Mouse (Mus musculus) CH12.LX (cell line): ENCODE data around the gene Rpl38. TPM values are rescaled to one million over a fixed set of nuclear protein-coding genes. Genes with fewer than 3 reads are reported as not detected.

Experiments
- DNase-seq: peaks from one replicate; pipeline ENCODE4 v3.0.0-alpha.2; 2013; ENCODE audit errors: extremely low read depth
- H3K27ac ChIP-seq: 2 replicates; pipeline ENCODE4 v1.5.1; 2012; ENCODE audit warnings: low read depth, mild to moderate bottlenecking, control low read depth, moderate library complexity; ENCODE audit not compliant: insufficient read depth
- H3K27me3 ChIP-seq: replicated peaks from 2 replicates; pipeline ENCODE3; 2012; ENCODE audit warnings: inconsistent platforms
- H3K36me3 ChIP-seq, 2 experiments: replicated peaks in 1 of 2; 2 replicates each; pipeline versions ENCODE3 to v1.6.1; 2012; ENCODE audit warnings: inconsistent platforms in 1 of 2, low read length in 1 of 2, mild to moderate bottlenecking in 1 of 2, mixed read lengths in 1 of 2, moderate library complexity in 1 of 2; ENCODE audit not compliant: control insufficient read depth in 1 of 2, insufficient read depth in 1 of 2
- H3K4me1 ChIP-seq, 2 experiments: 2 replicates each; pipeline ENCODE4 v1.6.1; 2012; ENCODE audit warnings: inconsistent platforms in 1 of 2, moderate library complexity in 1 of 2; ENCODE audit not compliant: insufficient read depth in 2 of 2, control insufficient read depth in 1 of 2
- H3K4me2 ChIP-seq: 2 replicates; pipeline ENCODE4 v1.6.1; 2012; ENCODE audit warnings: low read depth, mild to moderate bottlenecking, control low read depth; ENCODE audit not compliant: poor library complexity, insufficient read depth, severe bottlenecking
- H3K4me3 ChIP-seq, 3 experiments: fragments of 150-350 bp in 1 of 3; sonication (generic) in 1 of 3; replicated peaks in 1 of 3; 2 replicates each; pipeline versions ENCODE3 to v1.5.1; 2011 to 2012; ENCODE audit warnings: low read depth in 2 of 3, low read length in 2 of 3, mild to moderate bottlenecking in 2 of 3, moderate library complexity in 2 of 3, control low read depth in 1 of 3, improper control_type of control experiment in 1 of 3, inconsistent platforms in 1 of 3, mixed read lengths in 1 of 3; ENCODE audit not compliant: poor library complexity in 1 of 3
- H3K79me2 ChIP-seq: replicated peaks from 2 replicates; pipeline ENCODE4 v1.6.1; 2012; ENCODE audit warnings: mild to moderate bottlenecking, moderate library complexity; ENCODE audit not compliant: control insufficient read depth, poor library complexity, insufficient read depth, severe bottlenecking; ENCODE audit errors: extremely low read depth
- H3K9ac ChIP-seq: 2 replicates; pipeline ENCODE4 v1.6.1; 2012; ENCODE audit warnings: low read depth, mild to moderate bottlenecking, control low read depth, moderate library complexity; ENCODE audit not compliant: insufficient read depth
- H3K9me3 ChIP-seq: replicated peaks from 2 replicates; pipeline ENCODE3; 2012; ENCODE audit warnings: low read length, inconsistent platforms, mixed read lengths
- CHD1 ChIP-seq: IDR thresholded peaks from 2 replicates; pipeline ENCODE4 v1.6.1; 2012; ENCODE audit warnings: low read depth, low read length, improper control_type of control experiment, inconsistent platforms
- CHD2 ChIP-seq: IDR thresholded peaks from 2 replicates; pipeline ENCODE4 v1.6.1; 2011; ENCODE audit warnings: low read length, improper control_type of control experiment
- CTCF ChIP-seq, 2 experiments: IDR thresholded peaks in 1 of 2; conservative IDR thresholded peaks in 1 of 2; 2 replicates each; pipeline ENCODE4 v1.5.1; 2011 to 2012; ENCODE audit warnings: low read depth in 2 of 2, low read length in 2 of 2, improper control_type of control experiment in 1 of 2, inconsistent platforms in 1 of 2, mild to moderate bottlenecking in 1 of 2, moderate library complexity in 1 of 2
- ELF1 ChIP-seq: IDR thresholded peaks from 2 replicates; pipeline ENCODE4 v1.6.1; 2014; ENCODE audit warnings: low read depth, mild to moderate bottlenecking, inconsistent platforms, low read length, improper control_type of control experiment
- ETS1 ChIP-seq: conservative IDR thresholded peaks from 2 replicates; pipeline ENCODE4 v1.6.1; 2012; ENCODE audit warnings: low read depth, mild to moderate bottlenecking, inconsistent platforms, low read length, improper control_type of control experiment, moderate library complexity
- JUND ChIP-seq: conservative IDR thresholded peaks from 2 replicates; pipeline ENCODE4 v1.6.1; 2011; ENCODE audit warnings: low read depth, low read length, improper control_type of control experiment
- KAT2A ChIP-seq: IDR thresholded peaks from 2 replicates; pipeline ENCODE4 v1.6.1; 2012; ENCODE audit warnings: low read length, improper control_type of control experiment, inconsistent platforms; ENCODE audit not compliant: insufficient replicate concordance
- MAFK ChIP-seq: IDR thresholded peaks from 2 replicates; pipeline ENCODE4 v1.6.1; 2011; ENCODE audit warnings: low read length, improper control_type of control experiment; ENCODE audit not compliant: insufficient replicate concordance
- MAZ ChIP-seq: IDR thresholded peaks from 2 replicates; pipeline ENCODE4 v1.6.1; 2012; ENCODE audit warnings: low read depth, mild to moderate bottlenecking, inconsistent platforms, low read length, improper control_type of control experiment, moderate library complexity
- MXI1 ChIP-seq: IDR thresholded peaks from 2 replicates; pipeline ENCODE4 v1.6.1; 2011; ENCODE audit warnings: mild to moderate bottlenecking, low read depth, low read length, improper control_type of control experiment
- MYC ChIP-seq: IDR thresholded peaks from 2 replicates; pipeline ENCODE4 v1.6.1; 2011; ENCODE audit warnings: low read depth, mild to moderate bottlenecking, improper control_type of control experiment, low read length
- NRF1 ChIP-seq: IDR thresholded peaks from 2 replicates; pipeline ENCODE4 v1.6.1; 2014; ENCODE audit warnings: low read depth, mild to moderate bottlenecking, inconsistent platforms, low read length, improper control_type of control experiment, moderate library complexity
- TCF12 ChIP-seq: IDR thresholded peaks from 2 replicates; pipeline ENCODE4 v1.6.1; 2014; ENCODE audit warnings: low read depth, mild to moderate bottlenecking, inconsistent platforms, low read length, improper control_type of control experiment
- USF1 ChIP-seq: IDR thresholded peaks from 2 replicates; pipeline ENCODE4 v1.6.1; 2014; ENCODE audit warnings: low read depth, mild to moderate bottlenecking, inconsistent platforms, low read length, improper control_type of control experiment
- ZKSCAN1 ChIP-seq: IDR thresholded peaks from 2 replicates; pipeline ENCODE4 v1.6.1; 2012; ENCODE audit warnings: low read depth, inconsistent platforms, low read length, improper control_type of control experiment, borderline replicate concordance
- dilution Hi-C: fragments of 300-500 bp; cut with MboI; formaldehyde crosslinking; loops from 2 replicates; pipeline ENCODE4 v1.14.3; 2020; ENCODE audit warnings: low sequenced_read_pairs; ENCODE audit not compliant: extremely low pct_unique_long_range_greater_than_20kb, extremely low pct_ligation_motif_present
- in situ Hi-C: fragments of 300-500 bp; cut with MboI; formaldehyde crosslinking; loops from 3 replicates; pipeline ENCODE4 v1.14.3; 2019; ENCODE audit warnings: low sequenced_read_pairs, low pct_ligation_motif_present, low pct_unique_long_range_greater_than_20kb, mixed read lengths
- polyA plus RNA-seq: library from polyadenylated mRNA; unstranded; fragments of >175 nt; gene quantifications from 2 replicates; pipeline ENCODE4 v1.2.1, GENCODE M21; 2012; ENCODE audit warnings: low read depth; ENCODE audit not compliant: insufficient read length
- total RNA-seq, 2 experiments: library from RNA; depleted of rRNA; stranded (reverse); fragments of 300-350 nt in 1 of 2; fragments of >200 nt in 1 of 2; gene quantifications; 2 replicates each; pipeline ENCODE4 v1.2.3; 2012 to 2014

The Rpl38 gene
- total and polyA plus RNA-seq, 3 experiments: 1,435 to 5,556 (median 4,204) TPM

DNA sequence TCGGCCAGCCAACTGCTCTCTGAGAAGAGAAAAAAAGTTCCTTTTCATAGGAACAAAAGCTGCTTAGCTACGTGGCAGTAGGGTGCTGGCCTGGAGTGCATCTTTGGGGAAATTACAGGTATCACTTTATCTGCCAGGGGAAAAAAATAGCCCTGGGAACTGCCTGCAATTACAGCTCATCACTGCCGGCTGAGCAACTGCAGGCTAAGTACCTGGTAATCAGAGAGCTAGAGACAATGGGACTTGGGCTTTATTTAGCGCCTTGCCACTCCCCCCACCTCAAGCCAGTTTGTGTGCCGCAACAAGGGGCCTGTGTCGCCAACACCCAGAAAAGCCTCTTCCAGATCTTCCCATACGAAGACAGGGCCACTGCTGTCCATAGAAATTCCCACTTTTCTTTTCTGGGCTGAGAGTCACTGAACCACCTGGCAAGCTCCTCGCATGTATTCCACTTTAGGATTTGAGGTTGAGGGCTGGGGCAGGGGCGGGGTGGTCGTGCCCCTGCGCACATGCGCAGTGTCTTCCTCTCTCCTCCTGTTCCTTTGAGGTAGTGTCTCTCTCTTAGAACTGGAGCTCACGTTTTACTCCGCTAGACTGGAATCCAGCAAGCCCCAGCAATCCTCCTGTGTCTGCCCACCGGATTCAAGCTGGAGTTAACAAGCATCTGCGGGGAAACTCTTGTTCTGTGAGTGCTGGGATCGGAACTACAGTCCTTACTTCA lies 49.5 kb upstream of the Rpl38 start:
- no peak overlapping the region for H3K4me3 ChIP-seq
- TF ChIP-seq NRF1: no peak
- DNase-seq: no peak
- no peak overlapping the region for H3K27ac ChIP-seq
- no peaks in the 10 kb centered on the region for H3K36me3 ChIP-seq
- no peaks in the 10 kb centered on the region for H3K4me1 ChIP-seq
- no peaks in the 10 kb centered on the region for H3K79me2 ChIP-seq
- H3K27me3 ChIP-seq: peaks cover 80% of the 10 kb centered on the region
- no peak overlapping the region for H3K9ac ChIP-seq
- no peaks in the 10 kb centered on the region for H3K9me3 ChIP-seq
- in situ Hi-C loops: no loop called here
- no peak overlapping the region for H3K4me2 ChIP-seq
- dilution Hi-C loops: no loop called here

DNA sequence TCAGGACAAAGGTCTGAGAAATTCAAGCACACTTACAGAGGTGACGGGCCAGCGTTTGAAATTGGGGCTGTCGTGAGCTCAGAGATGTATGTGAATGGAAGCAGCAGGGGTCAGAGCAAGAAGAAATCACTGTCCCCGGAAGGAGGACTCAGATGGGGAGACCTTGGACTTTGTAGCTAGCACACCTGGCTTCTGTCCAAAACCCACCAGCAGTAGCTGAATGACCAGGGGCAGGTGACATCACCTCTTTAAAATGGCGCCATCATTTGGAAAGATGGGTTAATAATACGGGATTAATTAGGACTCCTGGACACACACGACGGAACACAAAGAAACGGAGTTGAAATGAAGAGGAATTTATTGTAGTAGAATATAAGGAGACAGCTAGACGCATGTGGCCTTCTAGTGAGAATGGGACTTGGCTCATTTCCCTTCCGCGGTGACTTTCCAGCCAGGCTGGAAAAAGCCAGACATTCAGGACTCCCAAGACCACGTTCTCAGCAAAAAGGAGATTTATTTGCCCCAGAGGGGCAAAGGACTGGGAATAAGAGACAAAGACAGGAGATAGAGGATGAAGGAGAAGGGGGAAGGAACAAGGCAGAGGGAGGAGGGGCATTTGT lies 42.1 kb upstream of the Rpl38 start:
- peaks cover 58% of the 10 kb centered on the region for H3K27me3 ChIP-seq
- no peaks in the 10 kb centered on the region for H3K4me1 ChIP-seq
- H3K27ac ChIP-seq: no peak overlapping the region
- TF ChIP-seq JUND: no peak
- no peak for TF ChIP-seq TCF12
- no peak for TF ChIP-seq NRF1
- no peak for TF ChIP-seq ELF1
- TF ChIP-seq MAFK: no peak
- TF ChIP-seq MXI1: no peak
- no peak for TF ChIP-seq KAT2A
- TF ChIP-seq USF1: no peak
- no peak for TF ChIP-seq CTCF (conservative IDR thresholded peaks at IDR 0.05 in 1 of 2, IDR thresholded peaks at IDR 0.05 in 1 of 2; ENCODE audit: low read depth in 2 of 2, low read length in 2 of 2)
- peaks cover 17% of the 10 kb centered on the region for H3K9me3 ChIP-seq
- no peaks in the 10 kb centered on the region for H3K79me2 ChIP-seq
- H3K4me2 ChIP-seq: no peak overlapping the region
- dilution Hi-C loops (no loop called here), in situ Hi-C loops (loop anchor here (25.0 kb wide), 2 partner anchors 114 to 764 kb away; no protein-coding TSS in a partner anchor)
- H3K4me3 ChIP-seq: no peak overlapping the region
- DNase-seq: no peak
- H3K9ac ChIP-seq: no peak overlapping the region
- no peaks in the 10 kb centered on the region for H3K36me3 ChIP-seq

DNA sequence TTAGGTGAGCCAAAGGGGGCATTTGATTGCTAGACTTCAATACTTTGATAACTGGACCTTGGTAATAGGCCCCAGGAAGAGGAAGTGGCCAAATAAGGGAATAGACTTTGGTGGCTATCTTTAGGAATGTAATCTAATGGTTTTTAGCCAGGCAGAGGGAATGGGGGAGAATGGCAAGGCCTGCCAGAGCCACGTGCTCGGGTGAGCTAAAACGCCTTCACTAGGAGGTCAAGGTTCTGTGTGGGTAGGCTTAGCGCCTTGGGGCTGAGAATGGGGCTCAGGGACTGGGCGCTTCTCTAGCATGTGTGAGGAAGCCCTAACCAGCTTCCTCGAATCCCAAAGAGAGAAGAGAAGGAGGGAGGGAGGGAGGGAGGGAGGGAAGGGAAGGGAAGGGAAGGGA lies 41.3 kb upstream of the Rpl38 start:
- dilution Hi-C loops: no loop called here
- TF ChIP-seq CHD1 (no peak), ZKSCAN1 (no peak), CTCF (conservative IDR thresholded peaks at IDR 0.05 in 1 of 2, IDR thresholded peaks at IDR 0.05 in 1 of 2; ENCODE audit: low read depth in 2 of 2, low read length in 2 of 2) (no peak), MAZ (no peak), MYC (no peak), ETS1 (no peak), CHD2 (no peak)
- Histone ChIP-seq H3K27ac (no peak overlapping the region), H3K27me3 (peaks cover 58% of the 10 kb centered on the region), H3K4me2 (no peak overlapping the region), H3K4me1 (no peaks in the 10 kb centered on the region), H3K36me3 (no peaks in the 10 kb centered on the region), H3K79me2 (no peaks in the 10 kb centered on the region), H3K4me3 (no peak overlapping the region), H3K9ac (no peak overlapping the region), H3K9me3 (peaks cover 17% of the 10 kb centered on the region)
- DNase-seq: no peak
- in situ Hi-C loops: loop anchor here (25.0 kb wide), 2 partner anchors 115 to 765 kb away; no protein-coding TSS in a partner anchor
